Mouse (Mus musculus) lung, postnatal 4 days (tissue): ENCODE results near the gene Fndc3b.
A peak's percentile ranks its signal among the peaks of the same experiment; 100 is the strongest.

ENCODE experiments used
- DNase-seq, 2 experiments: peaks; one replicate each; pipeline ENCODE4 v3.0.0; 2021

Gene Fndc3b

DNA sequence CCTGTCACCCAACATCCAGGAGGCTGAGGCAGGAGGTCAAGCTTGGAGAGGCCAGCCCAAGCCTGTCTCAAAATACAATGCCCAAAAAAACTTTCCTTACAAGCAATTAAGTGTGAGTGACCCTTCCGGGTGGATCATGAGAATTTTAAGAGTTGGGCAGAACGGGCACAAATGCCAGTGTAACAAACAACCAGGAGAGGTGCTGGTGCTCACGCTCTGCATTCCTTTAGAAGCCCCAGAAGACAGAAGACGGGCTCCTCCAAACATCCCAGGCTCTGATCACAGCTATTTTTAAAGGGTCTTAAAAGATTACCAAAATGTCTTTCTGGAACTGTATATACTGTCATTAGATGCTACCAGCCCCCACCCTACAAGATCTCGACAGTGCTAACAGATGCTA lies 2.5 kb downstream of the Fndc3b start:
- no peak for DNase-seq

DNA sequence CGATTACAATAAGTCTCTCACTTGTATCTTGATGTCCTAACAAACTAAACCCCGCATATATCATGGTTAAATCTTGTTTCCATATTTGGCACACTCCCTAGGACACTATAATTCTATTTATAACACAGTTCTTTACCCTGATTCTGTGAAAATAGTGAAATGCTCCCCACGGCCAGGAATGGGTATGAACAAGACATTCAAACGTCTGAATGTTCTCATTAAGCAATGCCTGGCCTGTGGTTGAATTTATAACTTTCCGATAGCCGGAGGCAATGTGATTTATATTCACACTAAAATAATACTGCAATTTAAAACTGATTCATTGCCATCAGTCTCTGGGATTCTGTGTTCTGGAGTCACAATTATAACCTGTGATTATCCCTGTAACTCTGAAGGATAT lies 5.3 kb downstream of the Fndc3b start:
- no peak for DNase-seq

DNA sequence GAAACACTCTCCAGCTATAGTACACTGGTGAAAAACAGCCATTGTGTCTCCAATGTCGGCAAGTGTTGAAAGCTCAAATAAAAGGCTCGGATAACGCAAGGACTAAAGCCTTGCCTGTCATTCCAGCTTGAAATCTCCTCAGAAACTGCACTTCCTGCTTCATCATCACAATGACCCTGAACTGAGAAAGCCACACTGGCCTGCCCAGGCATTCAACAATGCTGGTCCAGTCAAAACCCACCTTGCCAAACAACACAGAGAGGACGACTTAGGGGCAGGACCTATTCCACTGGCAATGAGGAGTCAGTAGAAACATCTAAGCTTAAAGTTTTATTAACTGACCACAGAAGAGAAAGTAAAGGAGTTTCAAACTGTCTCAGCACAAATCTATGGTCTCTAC lies 6.1 kb downstream of the Fndc3b start:
- DNase-seq: no peak

DNA sequence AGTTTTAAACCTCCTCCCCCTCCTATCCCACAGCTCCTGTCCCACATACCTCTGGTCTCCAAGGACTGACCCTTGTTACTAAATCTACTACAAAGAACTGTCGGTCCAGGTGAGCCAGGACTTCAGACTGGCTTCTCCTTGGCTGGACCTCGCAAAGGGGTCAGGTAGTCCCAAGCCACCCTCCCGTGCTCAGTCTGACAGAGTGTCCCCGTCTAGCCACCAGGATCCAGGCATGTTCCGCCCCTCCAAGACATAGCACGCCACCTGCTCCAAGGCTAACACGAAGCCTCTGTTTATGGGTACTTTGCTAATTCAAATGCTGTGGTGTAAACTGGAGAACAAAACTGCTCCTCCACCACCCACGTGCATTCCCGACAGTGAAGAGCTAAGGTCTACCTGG lies 6.5 kb downstream of the Fndc3b start:
- DNase-seq: no peak

DNA sequence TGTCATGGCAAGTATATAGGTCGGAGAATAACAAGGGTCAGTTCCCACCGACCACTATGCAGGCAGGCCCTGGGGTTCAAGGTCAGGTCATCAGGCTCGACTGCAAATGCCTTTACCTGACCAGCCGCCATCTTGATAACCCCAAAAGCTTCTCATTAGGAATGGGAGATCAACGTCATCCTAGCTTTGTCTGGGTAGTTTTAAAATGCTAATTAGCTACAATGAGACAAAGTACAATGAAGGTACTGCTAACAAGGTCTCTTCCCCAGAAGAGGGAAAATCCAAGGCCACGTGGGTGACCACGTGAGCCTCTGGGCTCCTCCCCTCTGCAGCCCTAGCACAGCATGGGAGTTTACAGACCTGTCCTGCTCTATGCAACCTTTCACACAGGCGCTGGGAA lies 7.6 kb downstream of the Fndc3b start:
- no peak for DNase-seq

DNA sequence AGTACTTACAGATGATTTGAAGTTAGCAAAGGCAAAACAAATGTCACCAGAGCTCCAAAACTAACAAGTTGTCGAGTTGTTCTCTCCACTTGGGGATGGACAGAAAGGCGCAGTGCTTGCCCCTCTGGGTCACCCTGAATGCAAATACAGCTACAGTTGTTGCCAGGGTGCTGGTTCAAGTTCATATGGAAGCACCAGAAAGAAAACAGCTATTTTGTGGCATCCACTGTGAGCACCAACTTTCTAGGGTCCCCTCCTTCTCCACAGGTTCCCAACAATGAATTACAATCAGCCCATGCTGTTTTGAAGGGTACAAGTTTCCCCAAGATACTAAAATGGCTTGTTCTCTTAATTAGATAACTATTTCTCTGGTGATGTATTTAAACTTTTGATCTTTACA lies 8.0 kb downstream of the Fndc3b start:
- DNase-seq: no peak

DNA sequence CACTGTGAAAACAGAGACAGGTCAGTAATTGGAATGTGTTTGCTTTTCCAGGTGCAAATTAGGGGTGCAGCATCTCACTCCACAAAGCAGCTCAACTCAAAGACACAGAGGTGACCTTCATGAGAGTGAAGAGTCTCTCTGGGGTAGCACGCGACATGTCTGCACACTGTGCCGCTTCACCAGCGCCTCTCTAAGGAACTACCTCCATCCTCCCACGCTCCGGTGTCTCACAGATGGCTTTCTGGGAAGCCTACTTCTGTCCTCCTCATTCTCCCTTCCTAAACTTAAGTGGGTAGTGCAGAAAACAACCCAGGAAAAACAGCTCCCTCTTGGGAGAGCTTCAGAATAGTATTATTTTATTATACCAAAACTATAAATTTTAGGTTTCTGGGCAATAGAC lies 12.4 kb downstream of the Fndc3b start:
- DNase-seq: no peak

DNA sequence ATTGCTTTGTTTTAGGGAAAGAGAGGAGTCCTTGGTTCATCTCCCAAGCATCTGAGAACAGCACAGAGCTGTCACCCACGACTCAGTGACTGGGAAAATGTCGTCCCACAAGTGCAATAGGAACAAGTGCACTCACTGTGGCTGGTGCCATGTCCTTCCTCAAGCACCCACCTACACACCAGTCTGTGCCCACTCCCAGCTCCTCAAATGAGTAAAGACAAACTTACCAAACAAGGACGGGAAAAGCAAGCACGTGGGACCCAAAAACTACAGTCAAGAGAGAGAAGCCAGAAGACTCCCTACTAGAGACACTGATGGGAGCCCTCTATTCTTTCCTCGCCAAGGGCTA lies 14.7 kb downstream of the Fndc3b start:
- peak in 1 of 2 experiments; percentile 10 for DNase-seq

DNA sequence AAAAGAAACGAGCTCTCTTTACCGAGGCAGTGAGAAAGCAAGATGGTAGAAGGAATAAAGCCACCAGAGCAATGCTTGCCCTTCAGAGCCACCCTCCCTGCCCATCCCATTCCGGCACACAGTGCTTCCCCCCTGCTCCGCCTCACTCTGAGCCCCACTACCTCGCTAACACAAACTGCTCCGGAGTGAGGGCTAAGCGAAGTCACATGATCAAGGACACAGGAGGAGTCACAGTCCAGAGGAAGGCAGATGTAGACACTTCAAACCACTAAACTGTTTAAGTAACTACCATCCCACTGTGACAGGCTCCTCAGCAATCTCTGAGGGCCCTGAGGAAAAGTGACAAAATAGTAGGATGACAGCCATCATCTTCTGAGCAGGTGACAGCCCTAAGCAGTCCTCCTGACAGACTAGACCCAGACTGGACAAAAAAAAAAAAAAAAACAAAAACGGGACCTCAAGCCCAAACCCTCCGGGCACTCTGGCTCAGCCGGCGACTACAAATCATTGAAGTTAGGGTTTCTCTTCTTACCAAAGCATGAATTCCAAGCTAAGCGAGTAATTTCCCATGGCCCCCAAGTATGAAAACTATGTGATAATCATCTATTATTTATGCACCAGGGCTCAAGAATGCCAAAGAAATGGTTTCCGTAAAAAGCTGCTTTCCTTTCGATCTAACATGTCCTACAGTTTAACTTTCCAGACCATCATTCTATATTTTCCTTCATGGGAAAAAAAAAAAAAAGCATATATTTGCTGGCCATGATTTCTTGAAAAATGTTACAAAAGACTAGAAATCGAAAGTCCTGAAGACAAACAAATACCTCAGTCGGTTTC lies 15.3 kb downstream of the Fndc3b start:
- DNase-seq: peak in 1 of 2 experiments; percentile 20

DNA sequence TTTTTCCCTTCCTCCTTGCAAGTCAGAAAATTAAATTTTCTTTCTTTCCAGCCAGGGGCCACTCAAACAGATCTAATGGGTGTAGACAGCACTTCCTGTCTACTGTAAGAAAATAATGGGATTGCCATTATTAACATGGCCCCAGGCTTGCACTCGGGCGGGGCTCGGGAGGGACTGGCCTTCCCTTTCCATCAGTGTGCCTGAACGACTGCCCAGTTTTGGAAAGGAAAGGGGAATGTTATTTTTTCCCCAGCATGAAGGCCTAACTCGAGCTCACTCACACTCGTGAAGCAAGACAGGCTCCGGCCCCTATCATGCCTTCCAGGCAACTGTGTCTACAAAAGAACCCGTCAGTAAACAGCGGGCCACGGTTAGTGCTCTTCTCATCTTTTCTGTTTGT lies 16.5 kb downstream of the Fndc3b start:
- no peak for DNase-seq

DNA sequence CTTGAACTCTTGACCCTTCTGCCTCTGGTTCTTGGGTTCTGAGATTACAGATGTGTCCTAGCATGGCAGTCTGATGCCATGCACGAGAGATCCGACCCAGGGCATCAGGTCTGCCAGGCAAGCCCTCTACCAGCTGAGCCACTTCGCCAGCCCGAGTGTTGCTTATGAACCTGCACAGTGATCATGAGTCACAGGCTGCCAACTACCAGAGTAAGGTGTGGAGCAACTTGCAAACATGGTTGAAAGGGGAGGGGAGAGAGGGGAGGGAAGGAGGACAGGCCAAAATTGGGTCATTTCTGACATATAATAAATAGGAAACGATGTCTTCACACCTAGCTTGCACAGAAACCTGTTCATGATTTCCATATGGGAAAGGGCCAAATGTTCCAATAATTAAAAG lies 17.0 kb downstream of the Fndc3b start:
- no peak for DNase-seq

DNA sequence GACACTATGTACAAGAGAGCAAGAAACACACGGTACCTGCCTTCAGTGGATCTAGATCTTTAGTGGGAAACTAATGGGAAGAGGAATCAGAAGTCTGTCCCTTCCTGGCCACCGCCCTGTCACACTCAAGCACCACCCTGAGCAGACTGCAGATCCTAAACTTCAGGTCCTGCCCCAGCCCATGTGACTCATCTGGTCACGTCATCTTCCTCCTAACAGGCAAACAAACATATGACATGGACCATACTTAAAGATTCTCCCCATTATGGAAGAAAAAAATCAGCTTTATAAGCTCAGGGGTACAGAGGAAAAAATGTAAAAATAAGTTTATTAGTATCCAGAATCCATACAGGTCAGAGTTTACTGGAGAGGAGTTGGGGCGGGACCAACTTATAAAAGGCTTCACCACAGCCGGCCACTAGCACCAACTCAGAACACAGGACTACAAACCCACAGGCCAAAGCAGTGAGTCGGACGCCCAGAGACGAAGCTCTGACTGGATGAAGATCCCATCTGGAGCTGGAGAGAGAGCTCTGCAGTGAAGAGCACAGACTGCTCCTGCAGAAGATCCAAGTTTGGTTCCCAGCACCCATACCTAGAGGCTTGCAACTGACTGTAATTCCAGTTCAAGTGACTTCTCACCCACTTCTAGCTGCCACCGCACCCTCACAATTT lies 19.5 kb downstream of the Fndc3b start:
- no peak for DNase-seq

DNA sequence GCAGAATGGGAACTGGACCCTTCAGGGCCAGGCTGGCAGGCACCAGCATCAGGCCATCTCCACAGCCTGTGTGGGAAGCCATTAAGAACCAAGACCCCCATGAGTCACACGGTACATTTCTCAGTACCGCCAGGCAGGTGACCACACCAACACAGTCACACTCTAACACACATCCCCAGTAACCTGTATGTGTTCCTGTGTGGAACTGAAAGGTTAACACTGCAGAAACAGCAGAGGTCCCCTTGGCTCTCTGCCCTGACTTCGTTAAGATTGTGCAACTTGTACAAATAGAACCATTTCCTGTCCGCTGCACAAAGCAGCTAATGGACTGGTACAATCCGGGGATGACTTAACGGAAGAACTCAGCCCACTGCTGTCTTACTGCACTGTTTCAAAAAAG lies 21.1 kb downstream of the Fndc3b start:
- peak; percentile 82 to 88 for DNase-seq

DNA sequence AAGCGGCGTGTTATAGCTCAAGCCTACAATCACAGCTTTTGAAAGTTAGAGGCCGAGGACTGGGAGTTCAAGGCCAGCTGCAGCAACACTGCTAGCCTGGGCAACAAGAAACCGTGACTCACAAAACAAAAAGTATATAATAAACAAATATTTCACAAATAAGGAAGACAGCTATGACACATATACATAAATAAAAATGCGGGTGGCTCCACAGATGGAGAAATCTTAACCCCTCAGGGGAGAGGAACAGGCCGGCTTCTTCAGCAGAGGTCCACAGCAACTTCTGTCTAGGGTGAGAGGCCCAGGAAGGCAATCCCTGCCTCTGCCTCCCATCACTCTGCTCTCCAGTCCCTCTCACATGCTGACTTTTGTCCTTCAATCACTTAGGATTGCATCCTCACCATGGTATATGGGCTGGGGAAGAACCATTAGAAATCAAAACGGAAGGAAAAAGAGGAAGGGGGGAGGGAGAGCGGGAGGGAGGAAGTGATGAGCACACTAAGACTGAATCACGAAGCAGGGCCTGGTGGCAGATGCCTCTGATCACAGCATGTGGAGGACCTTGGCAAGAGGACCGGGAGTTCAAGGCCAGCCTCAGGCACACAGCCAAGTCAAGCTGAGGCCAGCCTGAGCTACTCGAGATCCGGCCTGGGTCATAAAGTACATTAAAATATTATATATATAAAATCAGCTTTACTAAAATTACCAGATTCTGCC lies 21.8 kb downstream of the Fndc3b start:
- DNase-seq: peak; percentile 75 to 88

DNA sequence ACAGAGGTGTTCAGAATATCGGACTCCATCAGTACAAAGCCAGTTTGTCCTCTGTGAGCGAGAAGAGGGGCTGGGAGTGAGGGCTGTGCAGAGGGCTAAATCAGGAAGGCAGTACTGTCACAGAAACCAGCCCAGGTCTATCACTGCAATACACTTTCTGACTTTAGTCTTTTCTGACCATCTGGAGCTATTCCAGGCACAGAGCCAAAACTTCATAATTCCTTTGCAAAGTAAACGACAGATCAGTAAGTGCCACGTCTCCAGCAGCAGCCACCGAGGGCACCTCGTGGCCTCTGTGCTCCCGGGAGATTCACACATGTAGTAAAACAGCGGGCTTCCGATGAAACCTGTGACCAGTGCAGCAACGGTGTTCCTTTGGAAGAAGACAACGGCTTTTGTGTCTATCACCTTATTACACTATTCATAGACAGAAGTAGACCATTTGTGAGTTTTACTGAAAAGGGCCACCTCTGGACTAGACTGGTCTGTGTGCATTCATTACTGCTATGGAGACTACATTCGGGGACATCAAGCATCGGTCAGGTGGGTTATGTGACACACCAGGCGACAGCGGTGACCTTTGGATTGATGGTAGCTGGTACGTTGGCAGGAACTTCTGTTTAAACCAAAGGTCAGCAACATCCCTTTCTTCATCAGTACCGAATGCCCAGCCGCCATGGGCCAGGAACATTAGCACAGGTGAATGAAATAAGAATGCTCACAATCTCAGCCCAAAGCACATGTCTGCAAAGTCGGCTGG lies 24.2 kb downstream of the Fndc3b start:
- peak in 1 of 2 experiments; percentile 54 for DNase-seq

DNA sequence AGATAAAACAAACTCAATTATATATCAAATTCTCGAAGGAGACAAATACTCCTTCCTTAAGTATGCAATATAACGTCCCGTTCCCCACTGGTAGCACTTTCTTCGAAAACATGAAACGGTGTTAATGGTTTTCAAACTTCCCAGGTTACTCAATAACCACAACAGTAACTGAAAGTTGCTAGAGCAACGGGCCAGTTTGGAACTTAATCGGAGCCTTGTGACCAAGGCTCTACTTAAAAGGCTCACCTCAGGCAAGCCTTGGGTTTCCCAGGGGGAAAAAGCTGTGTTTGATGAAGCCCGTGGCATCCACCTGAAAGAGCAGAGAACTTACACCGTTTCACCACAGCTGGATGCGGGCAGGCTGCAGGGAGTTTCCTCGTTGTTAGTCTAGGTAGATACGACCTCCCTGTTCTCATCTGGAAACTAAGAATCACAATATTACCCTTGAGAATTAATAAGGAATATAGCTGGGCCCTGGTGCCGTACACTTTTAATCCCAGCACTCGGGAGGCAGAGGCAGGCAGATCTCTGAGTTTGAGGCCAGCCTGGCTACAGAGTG lies 25.4 kb downstream of the Fndc3b start:
- no peak for DNase-seq

DNA sequence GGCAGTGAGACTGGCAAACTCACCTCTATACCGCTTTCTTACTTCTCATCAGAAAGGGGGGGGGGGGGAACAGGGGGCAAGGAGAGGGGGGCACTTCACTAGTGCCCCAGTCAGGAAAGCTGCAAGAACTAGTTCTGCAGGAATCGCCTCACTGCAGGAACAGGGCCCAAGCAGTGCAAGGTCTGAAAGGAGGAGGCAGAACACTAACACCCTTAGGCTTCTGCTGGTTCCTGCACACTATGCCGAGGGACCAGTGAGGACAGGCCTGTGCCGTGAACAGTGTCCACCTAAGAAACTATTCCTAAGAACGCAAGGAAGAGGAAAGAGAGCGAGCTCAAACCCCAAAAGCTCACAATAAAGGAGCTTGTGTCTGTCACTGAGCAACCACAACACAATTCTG lies 26.0 kb downstream of the Fndc3b start:
- no peak for DNase-seq

DNA sequence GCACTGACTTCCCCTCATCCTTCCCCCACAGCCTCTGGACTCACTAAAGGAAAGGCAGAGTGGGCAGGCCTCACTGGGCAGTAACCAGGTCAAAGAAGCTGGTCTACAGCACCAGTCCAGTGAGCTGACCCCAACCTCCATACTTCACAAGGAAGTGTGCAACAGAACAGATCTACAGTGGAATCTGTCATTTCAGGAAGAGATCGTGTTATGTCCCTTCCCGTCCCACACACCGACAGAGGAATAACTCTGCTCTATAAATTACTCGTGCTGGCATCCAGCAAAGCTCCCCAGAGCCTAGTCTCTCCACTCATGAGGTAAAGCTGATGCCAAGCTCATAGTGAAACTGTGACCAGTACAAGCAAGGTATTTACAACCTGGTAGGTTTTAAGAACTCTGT lies 27.7 kb downstream of the Fndc3b start:
- DNase-seq: no peak

DNA sequence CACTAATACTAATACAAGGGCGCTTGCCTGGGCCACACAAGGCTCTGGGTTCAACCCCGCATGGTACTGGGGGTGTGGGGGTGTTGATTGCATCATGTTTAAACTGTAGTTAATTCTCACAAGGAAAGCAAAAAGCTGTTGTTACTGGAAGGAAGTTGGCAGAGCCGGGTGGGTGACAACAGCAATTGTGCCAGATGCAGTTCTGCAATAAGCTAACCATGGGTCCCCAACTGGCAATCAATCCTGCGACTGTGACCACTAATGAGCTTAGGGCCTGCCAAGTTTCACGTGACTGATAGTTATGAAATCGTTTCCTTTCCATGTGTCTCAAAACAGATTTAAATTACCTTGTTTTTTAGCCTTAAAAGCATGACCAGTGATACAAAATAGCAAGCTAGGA lies 33.5 kb downstream of the Fndc3b start:
- peak; percentile 41 to 66 for DNase-seq

DNA sequence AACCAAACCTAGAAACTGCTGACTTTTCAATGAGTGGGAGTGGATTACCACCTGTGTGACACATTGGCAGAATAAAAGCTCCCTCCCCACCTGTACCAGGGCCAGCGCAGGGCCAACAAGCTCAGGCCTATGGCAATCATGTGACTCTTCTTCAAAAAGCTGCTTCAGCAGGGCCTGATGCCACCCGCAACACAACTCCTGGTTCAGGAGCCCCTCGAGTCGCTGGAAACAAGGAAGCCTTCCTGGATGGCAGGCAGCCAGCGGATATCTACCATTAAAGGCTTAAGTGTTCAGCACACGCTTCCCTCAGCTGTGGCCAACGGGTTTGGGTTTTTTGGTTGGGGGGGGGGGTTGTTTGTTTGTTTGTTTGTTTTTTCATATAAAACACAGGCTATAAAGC lies 37.4 kb downstream of the Fndc3b start:
- DNase-seq: peak in 1 of 2 experiments; percentile 54

DNA sequence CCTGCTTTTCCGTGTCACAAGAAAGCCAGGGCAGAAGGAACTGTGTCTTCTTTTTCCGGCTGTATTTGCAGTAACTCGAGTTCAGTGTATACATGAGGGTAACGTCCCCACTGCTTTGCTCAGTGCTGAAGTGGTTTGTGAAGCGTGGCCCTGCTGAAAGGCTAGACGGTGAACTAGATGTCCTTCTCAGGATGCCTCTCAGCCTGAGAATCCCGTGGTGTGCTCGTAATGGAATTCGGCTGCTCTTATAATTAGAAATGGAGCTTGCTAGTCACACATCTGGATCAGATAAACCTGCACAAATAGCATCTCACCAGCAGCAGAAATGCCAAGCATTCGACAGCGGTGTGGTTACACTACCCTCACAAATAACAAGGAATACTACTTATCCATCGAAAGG lies 40.7 kb downstream of the Fndc3b start:
- no peak for DNase-seq

DNA sequence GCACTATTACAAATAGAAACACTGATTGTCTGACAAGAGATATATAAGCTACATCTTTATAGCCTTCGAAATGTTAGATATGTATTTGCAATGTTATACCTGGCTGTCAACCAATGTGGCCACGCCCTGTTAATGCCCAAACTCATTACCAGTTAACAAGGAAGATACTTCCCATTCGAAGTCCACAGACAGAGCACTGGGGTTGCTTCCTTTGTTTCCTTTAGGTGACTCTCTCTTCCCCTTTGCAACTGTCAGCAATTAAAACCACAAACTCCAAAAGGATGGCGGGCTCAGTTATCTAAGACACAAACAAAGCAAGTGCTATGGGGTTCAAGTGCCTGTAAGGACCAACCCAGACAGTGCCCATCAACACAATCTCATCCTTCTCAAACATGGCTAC lies 43.8 kb downstream of the Fndc3b start:
- no peak for DNase-seq

DNA sequence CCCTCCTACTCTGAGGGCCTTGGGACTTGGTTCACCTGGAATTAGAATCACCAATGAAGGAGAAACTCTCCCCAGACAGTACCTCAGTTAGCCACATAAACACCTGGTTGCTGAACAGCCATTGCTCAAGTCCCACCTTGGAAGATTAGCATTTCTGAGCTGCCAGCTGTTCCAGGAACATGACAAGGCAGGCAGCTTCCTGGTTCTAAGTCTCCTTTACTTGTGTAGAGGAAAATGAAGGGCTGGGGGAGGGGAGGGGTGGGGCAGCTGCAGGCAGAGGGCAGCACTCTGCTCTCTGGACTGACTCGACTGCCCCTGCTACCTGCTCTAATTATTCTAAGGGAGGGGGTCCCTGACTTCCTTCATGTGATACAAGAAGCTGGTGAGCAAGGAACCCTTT lies 45.8 kb downstream of the Fndc3b start:
- DNase-seq: no peak
